Mouse (Mus musculus) embryonic facial prominence, embryonic 15.5 days (tissue): Measurements from ENCODE around the gene Ncoa3. TPM values are rescaled to one million over a fixed set of nuclear protein-coding genes. Genes with fewer than 3 reads are reported as not detected.

Experiments used
- ATAC-seq: fragments of 200-750 bp; cut with Nextera tagmentation; 2 replicates; pipeline ENCODE4 v1.8.0; 2017; ENCODE audit warnings: low read depth, moderate TSS enrichment; ENCODE audit not compliant: insufficient number of reproducible peaks, low FRiP score, low TSS enrichment
- H3K27ac ChIP-seq: fragments of 300-500 bp; sonication (generic); replicated peaks from 2 replicates; pipeline ENCODE4 v1.5.1; 2015; ENCODE audit warnings: mild to moderate bottlenecking, inconsistent platforms
- H3K27me3 ChIP-seq: fragments of 300-500 bp; sonication (generic); 2 replicates; pipeline ENCODE4 v1.6.1; 2015; ENCODE audit warnings: inconsistent platforms
- H3K36me3 ChIP-seq: fragments of 300-500 bp; sonication (generic); 2 replicates; pipeline ENCODE4 v1.6.1; 2015; ENCODE audit warnings: mild to moderate bottlenecking, inconsistent platforms
- H3K4me1 ChIP-seq: fragments of 300-500 bp; sonication (generic); 2 replicates; pipeline ENCODE4 v1.6.1; 2015; ENCODE audit warnings: inconsistent platforms
- H3K4me2 ChIP-seq: fragments of 300-500 bp; sonication (generic); replicated peaks from 2 replicates; pipeline ENCODE4 v1.6.1; 2015; ENCODE audit warnings: mild to moderate bottlenecking, inconsistent platforms
- H3K4me3 ChIP-seq: fragments of 300-500 bp; sonication (generic); replicated peaks from 2 replicates; pipeline ENCODE4 v1.5.1; 2015; ENCODE audit warnings: mild to moderate bottlenecking, inconsistent platforms
- H3K9ac ChIP-seq: fragments of 300-500 bp; sonication (generic); 2 replicates; pipeline ENCODE4 v1.6.1; 2015; ENCODE audit warnings: inconsistent platforms
- H3K9me3 ChIP-seq: fragments of 300-500 bp; sonication (generic); replicated peaks from 2 replicates; pipeline ENCODE4 v1.6.1; 2016; ENCODE audit warnings: inconsistent platforms
- WGBS: fragments of 180-500 bp; shearing (Covaris S2); methylation state at CpG from one replicate; pipeline ENCODE4 v1.1.7; 2015; 5-methylcytosine and 5-hydroxymethylcytosine counted together
- polyA plus RNA-seq: library from polyadenylated mRNA; unstranded; fragments of >200 nt; fragmentation: Nextera tagmentation; extraction: Ambion mirVana; gene quantifications from 2 replicates; pipeline ENCODE4 v1.2.1, GENCODE M21; 2015

The Ncoa3 gene
- polyA plus RNA-seq, 1 experiment from 2014 or later = 14.7 TPM

- Histone ChIP-seq H3K4me3 (no peak overlapping the region), H3K27ac (no peak overlapping the region), H3K36me3 (no peaks in the 10 kb centered on the region), H3K4me1 (0 out of 2 replicates have a peak, but pooled peaks cover 5% of the 10 kb centered on the region), H3K9me3 (no peaks in the 10 kb centered on the region), H3K9ac (no peak overlapping the region), H3K27me3 (no peaks in the 10 kb centered on the region), H3K4me2 (no peak overlapping the region)
- 52% methylated on average over 7 of the region's 7 CpGs for WGBS
- no peak for ATAC-seq
Measured at GRCm38 (mm10) chr2:165956096-165956740, 36.2 kb upstream of the Ncoa3 start.

DNA sequence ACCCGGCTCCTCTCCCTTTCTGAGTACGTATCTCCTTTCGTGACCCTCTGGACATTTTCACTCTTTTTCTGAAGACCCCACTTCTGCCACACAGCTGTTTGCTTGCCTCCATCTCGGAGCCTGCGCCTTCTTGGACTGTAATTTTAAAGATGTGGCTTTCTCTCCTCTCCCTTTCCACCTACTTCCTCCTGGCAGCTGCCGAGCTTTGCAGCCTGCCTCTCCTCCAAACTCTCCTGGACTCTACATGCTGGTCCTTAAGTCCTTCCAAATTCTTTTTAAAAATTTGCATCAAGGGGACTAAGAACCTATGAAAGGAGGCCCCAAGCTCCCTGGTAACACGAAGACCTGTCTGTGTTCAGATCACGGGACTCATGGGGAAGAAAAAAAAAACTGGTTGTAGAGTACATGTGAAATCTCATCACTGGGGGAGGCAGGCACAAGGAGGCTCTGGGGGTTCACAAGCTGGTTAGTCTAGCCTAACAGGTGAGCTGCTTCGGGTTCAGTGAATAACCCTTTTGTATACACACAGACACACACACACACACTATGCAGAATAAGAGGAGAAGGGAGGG is 35.1 kb upstream of the Ncoa3 start:
- no peak for ATAC-seq
- Histone ChIP-seq H3K9me3 (no peaks in the 10 kb centered on the region), H3K4me2 (no peak overlapping the region), H3K4me1 (0 out of 2 replicates have a peak, but pooled peaks cover 5% of the 10 kb centered on the region), H3K36me3 (no peaks in the 10 kb centered on the region), H3K27ac (no peak overlapping the region), H3K4me3 (no peak overlapping the region), H3K9ac (no peak overlapping the region), H3K27me3 (no peaks in the 10 kb centered on the region)
- 58% methylated on average over 9 of the region's 9 CpGs for WGBS

DNA sequence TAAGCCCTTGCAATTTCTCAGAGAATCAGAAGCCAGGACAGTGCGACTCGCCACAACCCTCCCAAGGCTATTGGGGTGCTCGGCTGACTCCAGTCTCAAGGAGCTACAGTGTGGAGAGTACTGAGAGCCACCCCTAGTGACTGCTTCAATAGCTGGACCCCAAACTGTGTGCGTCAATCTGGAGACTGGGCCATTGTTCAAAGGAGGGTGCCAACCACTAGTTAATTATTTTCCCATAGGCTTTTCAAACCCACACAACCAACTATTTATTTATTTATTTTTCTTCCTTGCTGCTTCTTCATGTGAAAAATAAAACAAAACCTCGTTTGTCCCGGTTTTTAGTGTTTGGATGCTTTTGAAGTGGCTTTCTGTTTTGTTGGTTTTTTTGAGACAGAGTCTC is 33.9 kb upstream of the Ncoa3 start:
- Histone ChIP-seq H3K27me3 (no peaks in the 10 kb centered on the region), H3K27ac (no peak overlapping the region), H3K9me3 (no peaks in the 10 kb centered on the region), H3K9ac (no peak overlapping the region), H3K4me3 (no peak overlapping the region), H3K36me3 (no peaks in the 10 kb centered on the region), H3K4me1 (0 out of 2 replicates have a peak, but pooled peaks cover 5% of the 10 kb centered on the region), H3K4me2 (no peak overlapping the region)
- no peak for ATAC-seq
- WGBS = 87% methylated on average over 6 of the region's 6 CpGs

GRCm38 (mm10) chr2:165960695-165961094 is 31.7 kb upstream of the Ncoa3 start:
- Histone ChIP-seq H3K4me2 (no peak overlapping the region), H3K9ac (no peak overlapping the region), H3K27ac (no peak overlapping the region), H3K36me3 (no peaks in the 10 kb centered on the region), H3K9me3 (no peaks in the 10 kb centered on the region), H3K27me3 (no peaks in the 10 kb centered on the region), H3K4me3 (no peak overlapping the region), H3K4me1 (no peaks in the 10 kb centered on the region)
- ATAC-seq = no peak
- WGBS = 84% methylated on average over 3 of the region's 3 CpGs

- H3K4me1 ChIP-seq = 0 out of 2 replicates have a peak, but pooled peaks cover 3% of the 10 kb centered on the region
- H3K27ac ChIP-seq = no peak overlapping the region
- H3K9me3 ChIP-seq = no peaks in the 10 kb centered on the region
- H3K36me3 ChIP-seq = no peaks in the 10 kb centered on the region
- no peak overlapping the region for H3K4me3 ChIP-seq
- ATAC-seq = no peak
- no peak overlapping the region for H3K9ac ChIP-seq
- H3K4me2 ChIP-seq = no peak overlapping the region
- WGBS = 82% methylated on average over 5 of the region's 5 CpGs
- H3K27me3 ChIP-seq = no peaks in the 10 kb centered on the region
Measured at GRCm38 (mm10) chr2:165962824-165963223, 29.6 kb upstream of the Ncoa3 start.

DNA sequence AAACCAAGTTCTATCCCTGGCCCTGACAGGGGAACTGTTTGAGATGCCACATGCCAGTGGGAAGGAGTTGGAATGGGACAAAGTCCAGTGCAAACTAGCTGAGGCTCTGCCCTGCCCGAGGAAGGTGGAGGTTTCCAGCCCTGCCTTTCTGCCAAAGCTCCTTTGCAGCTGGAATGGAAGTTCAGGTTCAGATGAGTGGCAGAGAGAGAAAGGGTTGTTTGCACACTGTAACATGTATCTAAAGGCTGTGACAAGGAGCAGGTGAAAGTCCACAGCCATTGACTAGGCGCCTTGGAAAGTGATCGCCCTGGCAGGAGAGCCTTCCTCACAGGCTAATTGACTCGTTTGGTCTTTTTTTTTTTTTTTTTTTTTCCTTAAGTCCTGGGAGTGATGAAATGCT is 28.3 kb upstream of the Ncoa3 start:
- H3K27ac ChIP-seq = no peak overlapping the region
- no peak overlapping the region for H3K4me2 ChIP-seq
- H3K27me3 ChIP-seq = no peaks in the 10 kb centered on the region
- no peak overlapping the region for H3K4me3 ChIP-seq
- ATAC-seq = no peak
- WGBS = 36% methylated on average over 4 of the region's 4 CpGs
- no peaks in the 10 kb centered on the region for H3K9me3 ChIP-seq
- no peak overlapping the region for H3K9ac ChIP-seq
- H3K4me1 ChIP-seq = 0 out of 2 replicates have a peak, but pooled peaks cover 3% of the 10 kb centered on the region
- no peaks in the 10 kb centered on the region for H3K36me3 ChIP-seq

- no peak for ATAC-seq
- H3K36me3 ChIP-seq = no peaks in the 10 kb centered on the region
- no peaks in the 10 kb centered on the region for H3K27me3 ChIP-seq
- no peak overlapping the region for H3K4me2 ChIP-seq
- no peak overlapping the region for H3K27ac ChIP-seq
- H3K9ac ChIP-seq = no peak overlapping the region
- 0 out of 2 replicates have a peak, but pooled peaks cover 3% of the 10 kb centered on the region for H3K4me1 ChIP-seq
- WGBS = 87% methylated on average over 2 of the region's 2 CpGs
- no peak overlapping the region for H3K4me3 ChIP-seq
- H3K9me3 ChIP-seq = no peaks in the 10 kb centered on the region
Measured at GRCm38 (mm10) chr2:165967076-165967475, 25.4 kb upstream of the Ncoa3 start.

GRCm38 (mm10) chr2:165967823-165968555 is 24.4 kb upstream of the Ncoa3 start:
- Histone ChIP-seq H3K4me1 (0 out of 2 replicates have a peak, but pooled peaks cover 3% of the 10 kb centered on the region), H3K36me3 (no peaks in the 10 kb centered on the region), H3K27ac (no peak overlapping the region), H3K4me2 (no peak overlapping the region), H3K4me3 (no peak overlapping the region), H3K9me3 (no peaks in the 10 kb centered on the region), H3K27me3 (no peaks in the 10 kb centered on the region), H3K9ac (no peak overlapping the region)
- WGBS = 58% methylated on average over 6 of the region's 6 CpGs
- no peak for ATAC-seq

GRCm38 (mm10) chr2:165968876-165969275 is 23.6 kb upstream of the Ncoa3 start:
- no peak for ATAC-seq
- Histone ChIP-seq H3K9me3 (no peaks in the 10 kb centered on the region), H3K27ac (no peak overlapping the region), H3K36me3 (no peaks in the 10 kb centered on the region), H3K9ac (no peak overlapping the region), H3K4me1 (0 out of 2 replicates have a peak, but pooled peaks cover 3% of the 10 kb centered on the region), H3K4me2 (no peak overlapping the region), H3K27me3 (no peaks in the 10 kb centered on the region), H3K4me3 (no peak overlapping the region)
- 47% methylated on average over 3 of the region's 3 CpGs for WGBS

- no peak overlapping the region for H3K9ac ChIP-seq
- no peak overlapping the region for H3K4me3 ChIP-seq
- H3K36me3 ChIP-seq = no peaks in the 10 kb centered on the region
- 55% methylated on average over 8 of the region's 8 CpGs for whole genome bisulfite sequencing
- H3K27me3 ChIP-seq = no peaks in the 10 kb centered on the region
- H3K4me2 ChIP-seq = no peak overlapping the region
- no peak for ATAC-seq
- no peaks in the 10 kb centered on the region for H3K9me3 ChIP-seq
- H3K27ac ChIP-seq = no peak overlapping the region
- H3K4me1 ChIP-seq = 0 out of 2 replicates have a peak, but pooled peaks cover 3% of the 10 kb centered on the region
Measured at GRCm38 (mm10) chr2:165969391-165969790, 23.0 kb upstream of the Ncoa3 start.

DNA sequence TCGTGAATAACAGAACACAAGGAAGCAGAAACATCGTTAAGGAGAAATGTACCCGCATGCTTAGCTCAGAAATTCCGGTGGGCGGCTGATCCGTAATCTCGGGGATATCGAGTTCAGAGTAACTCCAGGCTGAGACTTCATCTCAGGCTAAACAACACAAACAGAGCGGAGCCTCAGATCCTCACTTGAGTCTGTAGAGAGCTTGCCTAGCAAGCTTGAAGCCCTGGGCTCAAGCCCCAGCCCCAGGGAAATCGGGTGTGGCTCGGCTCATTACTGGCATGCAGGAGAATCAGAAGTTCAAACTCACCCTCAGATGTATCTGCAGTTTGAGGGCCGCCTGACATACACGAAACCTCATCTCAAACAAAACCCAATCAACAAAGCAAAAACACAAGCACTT is 22.5 kb upstream of the Ncoa3 start:
- ATAC-seq = no peak
- H3K27me3 ChIP-seq = no peaks in the 10 kb centered on the region
- no peaks in the 10 kb centered on the region for H3K36me3 ChIP-seq
- no peak overlapping the region for H3K9ac ChIP-seq
- WGBS = 69% methylated on average over 13 of the region's 13 CpGs
- no peak overlapping the region for H3K27ac ChIP-seq
- H3K4me1 ChIP-seq = 0 out of 2 replicates have a peak, but pooled peaks cover 3% of the 10 kb centered on the region
- no peaks in the 10 kb centered on the region for H3K9me3 ChIP-seq
- H3K4me3 ChIP-seq = no peak overlapping the region
- no peak overlapping the region for H3K4me2 ChIP-seq
